Mouse (Mus musculus) c-Kit-negative CD71-positive TER-119-positive erythroid progenitor cells, embryonic 14.5 days (primary cell): ENCODE measurements around the gene Ctf2.
A peak's percentile ranks its signal among the peaks of the same experiment; 100 is the strongest.
"Not testable (repeated sequence)": the region's sequence is repeated elsewhere in the genome, so short reads cannot be mapped to it uniquely, and the experiment has no call there.

Source experiments
- DNase-seq: peaks from one replicate; pipeline ENCODE4 v3.0.0-alpha.2; 2013; ENCODE audit warnings: low read depth, low spot score

The Ctf2 gene

GRCm38 (mm10) chr7:127732066-127732465 is at the start of gene Ctf2:
Ctf2 (minus strand) TSS chr7:127732166.
- DNase-seq = not testable (repeated sequence)

GRCm38 (mm10) chr7:127778350-127778749 is 46.4 kb upstream of the Ctf2 start:
- DNase-seq = no peak

GRCm38 (mm10) chr7:127777474-127778266 is 45.7 kb upstream of the Ctf2 start:
- DNase-seq = no peak

- peak; percentile 95 for DNase-seq
Observed at GRCm38 (mm10) chr7:127776878-127777473, 45.0 kb upstream of the Ctf2 start.

- DNase-seq = peak; percentile 74
Observed at GRCm38 (mm10) chr7:127776426-127776825, 44.5 kb upstream of the Ctf2 start, which contains the start of gene Setd1a. Setd1a (plus strand) TSS chr7:127776670.

GRCm38 (mm10) chr7:127775837-127776236 is 43.9 kb upstream of the Ctf2 start:
- DNase-seq = not testable (repeated sequence)

GRCm38 (mm10) chr7:127773664-127774384 is 41.9 kb upstream of the Ctf2 start:
- peak; percentile 60 for DNase-seq

GRCm38 (mm10) chr7:127772557-127772956 is 40.6 kb upstream of the Ctf2 start:
- no peak for DNase-seq

- DNase-seq = no peak
Observed at GRCm38 (mm10) chr7:127772080-127772479, 40.1 kb upstream of the Ctf2 start.

- DNase-seq = no peak
Observed at GRCm38 (mm10) chr7:127771262-127771661, 39.3 kb upstream of the Ctf2 start.

- no peak for DNase-seq
Observed at GRCm38 (mm10) chr7:127770039-127770905, 38.3 kb upstream of the Ctf2 start.

GRCm38 (mm10) chr7:127769651-127770038 is 37.7 kb upstream of the Ctf2 start, which contains the start of gene Orai3:
Orai3 (plus strand) TSS chr7:127769815.
- no peak for DNase-seq

GRCm38 (mm10) chr7:127768997-127769593 is 37.1 kb upstream of the Ctf2 start:
- peak; percentile 74 for DNase-seq

- DNase-seq = no peak
Observed at GRCm38 (mm10) chr7:127768346-127768996, 36.5 kb upstream of the Ctf2 start.

GRCm38 (mm10) chr7:127767671-127768345 is 35.8 kb upstream of the Ctf2 start:
- no peak for DNase-seq

- DNase-seq = peak; percentile 78
Observed at GRCm38 (mm10) chr7:127766851-127767609, 35.1 kb upstream of the Ctf2 start.

- DNase-seq = no peak
Observed at GRCm38 (mm10) chr7:127765756-127766155, 33.8 kb upstream of the Ctf2 start.

- DNase-seq = no peak
Observed at GRCm38 (mm10) chr7:127763642-127764041, 31.7 kb upstream of the Ctf2 start.

GRCm38 (mm10) chr7:127761026-127761425 is 29.1 kb upstream of the Ctf2 start:
- peak; percentile 59 for DNase-seq
